Mouse (Mus musculus): ENCODE measurements around the gene Frzb. TPM values are rescaled to one million over a fixed set of nuclear protein-coding genes. Genes with fewer than 3 reads are reported as not detected.

Frzb gene
- polyA plus RNA-seq (2012; ENCODE audit: low replicate concordance) = 0.28 and 0.29 TPM in 2 replicates

GRCm38 (mm10) chr2:80447291-80447791 is at the start of gene Frzb:
TSS of gene Frzb (minus strand) at chr2:80447625.

Other genes with a start within 250 kb of the Frzb start
- not detected in 2 replicates for gene Prdx6b, start 155.2 kb downstream of the Frzb start, polyA plus RNA-seq (2012; ENCODE audit: low replicate concordance)
- gene Dnajc10, start 132.2 kb downstream of the Frzb start, polyA plus RNA-seq (2012; ENCODE audit: low replicate concordance) = 37.6 and 64.6 TPM in 2 replicates
- 0.75 and 1.1 TPM in 2 replicates for gene Nckap1, start 133.8 kb upstream of the Frzb start, polyA plus RNA-seq (2012; ENCODE audit: low replicate concordance)
- gene Dusp19, start 169.4 kb upstream of the Frzb start, polyA plus RNA-seq (2012; ENCODE audit: low replicate concordance) = 0.17 and 1.2 TPM in 2 replicates
- gene Nup35, start 169.6 kb upstream of the Frzb start, polyA plus RNA-seq (2012; ENCODE audit: low replicate concordance) = 0.22 and 1.4 TPM in 2 replicates